Mouse (Mus musculus): ENCODE results near the gene Maml3.

GRCm38 (mm10) chr3:51872771-51873170, 232.1 kb downstream of the Maml3 start:
- TF ChIP-seq POLR2A (IDR thresholded peaks at IDR 0.05; ENCODE audit: borderline replicate concordance, extremely low read depth, insufficient read depth, insufficient read length, poor library complexity, severe bottlenecking) (no peak), CTCF (IDR thresholded peaks at IDR 0.05; ENCODE audit: borderline replicate concordance, extremely low read depth, insufficient read depth, insufficient read length) (no peak)

Data from brain, embryonic 14.5 days (tissue).